Mouse (Mus musculus): ENCODE results near the gene Donson. TPM values are rescaled to one million over a fixed set of nuclear protein-coding genes. Genes with fewer than 3 reads are reported as not detected.

Donson gene
- 10 to 100 TPM in 1 of 2 experiments, 1 to 10 TPM in 1; 8.4 to 11.6 TPM for total RNA-seq (2021)
- long read RNA-seq, experiment 1, transcript Donson-201 (10 exons, 2,365 nt), result major isoform, 10 of 10 reads
- long read RNA-seq, experiment 1, partial matches to known transcripts, result 0 of 10 reads
- long read RNA-seq, experiment 1, other reads (novel, unspliced or antisense), result 0 of 10 reads
- long read RNA-seq, experiment 2, partial matches to known transcripts, result 0 of 3 reads
- long read RNA-seq, experiment 2, other reads (novel, unspliced or antisense), result 1 of 3 reads

DNA sequence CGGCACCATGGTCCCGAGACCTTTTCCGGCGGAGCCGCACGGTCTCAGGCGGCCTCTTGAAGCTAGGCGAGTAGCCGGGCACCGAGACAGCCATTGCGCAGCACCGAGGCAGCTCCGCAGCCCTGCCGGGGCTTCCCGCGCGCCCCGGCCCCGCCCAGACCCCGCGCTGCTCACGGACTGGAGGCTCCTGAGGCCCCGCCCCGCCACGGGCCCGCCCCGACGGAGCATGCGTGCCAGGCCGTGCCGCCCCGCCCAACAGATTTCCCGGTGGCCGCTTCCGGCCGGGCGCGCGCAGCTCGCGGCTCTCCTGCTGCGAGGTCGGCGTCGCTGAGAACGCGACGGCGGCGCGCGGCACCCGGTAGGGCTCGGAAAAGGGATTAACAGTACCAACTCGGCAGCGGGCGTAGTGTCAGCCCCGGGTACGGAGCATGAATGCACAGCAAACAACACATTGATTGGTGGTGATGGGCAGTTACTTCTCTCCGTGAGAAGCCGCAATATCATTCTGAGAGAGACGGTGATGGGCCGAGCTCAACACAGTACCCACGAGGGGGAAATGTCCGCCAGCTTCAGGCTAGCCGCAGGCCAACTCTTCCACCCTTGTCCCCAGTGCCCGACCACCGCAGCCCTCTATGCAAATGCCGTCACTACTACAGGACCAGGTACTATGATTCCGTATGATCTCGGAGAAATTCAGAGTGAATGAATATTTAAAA lies at the start of gene Donson:
Donson (minus strand) TSS at position 152 of the 716 bp plus-strand sequence.
- DNase-seq, result peak; percentile 99

GRCm38 (mm10) chr16:91736046-91736816 lies 47.7 kb upstream of the Donson start:
- DNase-seq, result no peak

DNA sequence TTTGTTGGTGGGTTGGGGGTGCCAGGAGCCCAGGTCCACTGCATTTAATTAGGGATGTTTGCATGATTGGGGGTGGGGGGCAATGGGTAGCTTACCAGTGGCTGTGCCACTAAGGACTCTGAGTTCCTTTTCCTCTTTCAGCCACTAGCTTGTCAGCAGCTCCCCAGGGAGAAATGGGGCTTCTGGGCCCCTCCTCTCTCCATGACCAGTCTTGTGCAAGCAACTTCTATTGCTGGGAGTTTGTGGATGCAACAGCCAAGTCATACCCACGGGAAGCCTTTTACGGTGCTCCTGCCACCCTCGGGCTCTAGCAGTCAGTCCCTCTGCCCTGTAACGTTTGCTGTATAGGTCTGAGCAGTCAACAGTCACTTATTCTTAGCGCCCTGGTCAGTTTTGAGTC lies 46.2 kb upstream of the Donson start:
- peak; percentile 56 for DNase-seq

GRCm38 (mm10) chr16:91732816-91733215 lies 44.2 kb upstream of the Donson start:
- no peak for DNase-seq

DNA sequence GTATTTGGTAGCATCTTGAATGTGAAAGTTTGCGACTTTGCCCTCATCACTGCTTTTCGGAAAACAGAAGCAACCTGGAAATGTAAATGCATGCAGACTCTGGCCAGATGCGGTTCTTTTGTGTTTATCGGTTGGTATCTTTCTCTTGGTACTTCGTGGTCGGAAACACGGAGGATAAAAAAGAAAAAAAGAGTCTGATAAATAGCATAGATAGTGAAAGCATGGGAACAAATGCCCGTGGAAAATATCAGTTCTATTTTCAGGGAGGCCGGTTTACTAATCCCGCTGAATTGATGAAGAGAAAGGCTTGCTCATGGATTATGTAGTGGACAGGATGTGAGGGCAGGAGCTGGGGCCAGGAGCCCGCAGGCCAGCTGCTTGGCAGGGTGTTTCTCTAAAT lies 41.9 kb upstream of the Donson start:
- DNase-seq, result no peak

GRCm38 (mm10) chr16:91729821-91730441 lies 41.4 kb upstream of the Donson start:
- DNase-seq, result peak; percentile 61

GRCm38 (mm10) chr16:91729066-91729482 lies 40.5 kb upstream of the Donson start, which contains the start of gene Itsn1:
Gene Itsn1, plus strand, starts transcription at chr16:91729281.
- DNase-seq, result peak; percentile 99

- DNase-seq, result peak; percentile 98
Observed at GRCm38 (mm10) chr16:91728123-91729065, 39.8 kb upstream of the Donson start, which contains the start of gene Cryzl1. Gene Cryzl1, minus strand, starts transcription at chr16:91728975.

GRCm38 (mm10) chr16:91727433-91727832 lies 38.9 kb upstream of the Donson start:
- DNase-seq, result peak; percentile 64

GRCm38 (mm10) chr16:91724247-91724646 lies 35.7 kb upstream of the Donson start:
- DNase-seq, result peak; percentile 77

- DNase-seq, result no peak
Observed at GRCm38 (mm10) chr16:91717399-91717798, 28.8 kb upstream of the Donson start.

DNA sequence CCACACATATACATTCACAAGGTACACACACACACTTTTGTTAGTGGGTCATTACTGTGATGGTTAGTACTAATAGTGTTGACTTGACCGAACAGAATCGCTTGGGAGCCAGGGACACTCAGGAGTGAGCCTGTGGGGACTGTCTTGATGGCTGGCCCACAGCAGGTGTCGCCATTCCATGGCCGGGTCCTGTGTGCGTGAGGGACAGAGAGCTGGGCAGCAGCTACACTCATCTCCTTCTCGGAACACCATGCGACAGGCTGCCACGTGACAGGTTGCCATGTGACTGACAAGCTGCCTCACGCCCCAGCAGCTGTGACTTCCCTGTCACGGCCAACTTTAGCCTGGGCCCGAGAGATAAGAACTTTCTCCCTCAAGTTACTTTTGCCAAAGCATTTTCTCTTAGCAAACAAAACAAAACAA lies 28.4 kb upstream of the Donson start:
- no peak for DNase-seq

- no peak for DNase-seq
Observed at GRCm38 (mm10) chr16:91710241-91710640, 21.7 kb upstream of the Donson start.

- no peak for DNase-seq
Observed at GRCm38 (mm10) chr16:91704603-91705340, 16.2 kb upstream of the Donson start.

DNA sequence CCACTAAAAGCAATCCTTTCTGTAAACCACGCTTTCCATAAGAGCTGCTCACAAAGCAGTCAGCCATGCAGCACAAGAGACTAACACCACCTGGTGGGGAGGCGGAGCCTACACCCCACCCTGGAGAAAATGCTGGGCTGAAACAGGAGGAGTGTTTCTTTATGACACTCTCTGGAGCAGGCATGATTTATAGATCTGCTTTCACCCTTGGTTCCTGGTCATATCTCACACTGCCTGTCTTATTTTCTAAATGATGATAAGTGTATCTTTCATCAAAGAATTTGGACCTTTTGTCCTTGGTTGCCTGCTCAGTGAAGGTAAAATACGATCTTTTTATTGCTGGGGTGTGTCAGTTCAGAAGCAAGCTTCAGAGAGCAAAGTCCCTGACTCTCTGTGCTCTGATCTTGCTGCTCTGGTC lies 14.2 kb upstream of the Donson start:
- no peak for DNase-seq

DNA sequence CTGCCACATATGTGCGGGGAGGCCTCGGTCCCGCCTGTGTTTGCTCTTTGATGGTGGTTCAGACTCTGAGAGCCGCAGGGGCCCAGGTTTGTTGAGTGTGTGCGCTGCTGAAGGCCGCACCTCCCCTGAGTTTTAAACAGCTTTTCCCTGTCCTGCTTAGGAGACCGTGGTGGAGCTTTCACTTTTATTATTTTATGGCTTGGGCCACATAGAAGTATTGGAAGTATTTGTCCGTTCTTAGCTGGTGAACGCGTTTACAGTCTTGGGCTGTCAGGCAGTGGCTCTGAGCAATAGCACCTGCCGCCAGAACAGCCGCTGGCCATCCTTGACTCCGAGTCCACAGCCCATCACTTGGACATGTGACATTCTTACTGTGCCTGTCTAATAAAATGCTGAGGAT lies 13.3 kb upstream of the Donson start:
- no peak for DNase-seq

DNA sequence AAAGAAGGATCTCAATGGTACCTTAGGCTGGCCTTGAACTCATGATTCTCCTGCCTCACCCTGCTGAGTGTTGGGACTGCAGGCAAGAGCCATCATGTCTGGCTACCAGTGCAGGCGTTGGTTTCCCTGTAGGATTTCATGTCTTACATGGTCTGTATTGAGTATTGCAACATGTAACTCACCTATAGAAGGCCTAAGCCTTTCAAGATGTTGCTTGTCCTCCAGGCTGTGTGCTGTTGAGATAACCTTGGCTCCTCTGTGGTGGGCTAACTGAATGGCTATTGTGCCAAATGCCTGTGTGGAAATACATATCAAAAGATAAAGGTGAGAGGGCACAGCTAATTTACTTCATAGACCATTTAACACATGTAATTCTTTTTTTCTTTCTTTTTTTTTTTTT lies 10.4 kb upstream of the Donson start:
- DNase-seq, result no peak

GRCm38 (mm10) chr16:91695108-91695755 lies 6.7 kb upstream of the Donson start:
- DNase-seq, result no peak

GRCm38 (mm10) chr16:91694455-91695084 lies 6.0 kb upstream of the Donson start:
- peak; percentile 86 for DNase-seq
